Mouse (Mus musculus) limb, embryonic 13.5 days (tissue): ENCODE measurements at regions not wholly inside any gene's neighbourhood (a gene's known extent, or its start where the extent isn't known, plus 50 kb on each side); places are given as distances from the start of the nearest gene placed in this dataset.
"Not testable (repeated sequence)": the region's sequence is repeated elsewhere in the genome, so short reads cannot be mapped to it uniquely, and the experiment has no call there.

Experiments
- ATAC-seq: fragments of 200-750 bp; cut with Nextera tagmentation; 2 replicates; pipeline ENCODE4 v1.8.0; 2017; ENCODE audit warnings: low read depth, moderate number of reproducible peaks, moderate TSS enrichment; ENCODE audit not compliant: low FRiP score
- H3K27ac ChIP-seq: fragments of 300-500 bp; sonication (generic); 2 replicates; pipeline ENCODE4 v1.5.1; 2015; ENCODE audit warnings: inconsistent platforms, mild to moderate bottlenecking, moderate library complexity
- H3K27me3 ChIP-seq: fragments of 300-500 bp; sonication (generic); 2 replicates; pipeline ENCODE4 v1.6.1; 2015; ENCODE audit warnings: mild to moderate bottlenecking, inconsistent platforms
- H3K36me3 ChIP-seq: fragments of 300-500 bp; sonication (generic); 2 replicates; pipeline ENCODE4 v1.6.1; 2015; ENCODE audit warnings: inconsistent platforms, mild to moderate bottlenecking, moderate library complexity
- H3K4me1 ChIP-seq: fragments of 300-500 bp; sonication (generic); 2 replicates; pipeline ENCODE4 v1.6.1; 2015; ENCODE audit warnings: inconsistent platforms
- H3K4me2 ChIP-seq: fragments of 300-500 bp; sonication (generic); replicated peaks from 2 replicates; pipeline ENCODE4 v1.6.1; 2015; ENCODE audit warnings: inconsistent platforms, mild to moderate bottlenecking, moderate library complexity
- H3K4me3 ChIP-seq: fragments of 300-500 bp; sonication (generic); 2 replicates; pipeline ENCODE4 v1.5.1; 2015; ENCODE audit warnings: moderate library complexity, mild to moderate bottlenecking, inconsistent platforms
- H3K9ac ChIP-seq: fragments of 300-500 bp; sonication (generic); 2 replicates; pipeline ENCODE4 v1.6.1; 2015; ENCODE audit warnings: mild to moderate bottlenecking, inconsistent platforms
- H3K9me3 ChIP-seq: fragments of 300-500 bp; sonication (generic); 2 replicates; pipeline ENCODE4 v1.6.1; 2016; ENCODE audit warnings: inconsistent platforms
- WGBS: fragments of 180-500 bp; shearing (Covaris S2); methylation state at CpG from one replicate; pipeline ENCODE4 v1.1.7; 2015; 5-methylcytosine and 5-hydroxymethylcytosine counted together

GRCm38 (mm10) chr19:19945247-19945646 lies 445.5 kb downstream of the Anxa1 start:
- 79% methylated on average over 1 of the region's 1 CpGs for WGBS
- Histone ChIP-seq H3K27me3 (no peaks in the 10 kb centered on the region), H3K27ac (no peak overlapping the region), H3K4me3 (no peak overlapping the region), H3K9ac (no peak overlapping the region), H3K4me2 (no peak overlapping the region), H3K36me3 (no peaks in the 10 kb centered on the region), H3K4me1 (no peaks in the 10 kb centered on the region), H3K9me3 (no peaks in the 10 kb centered on the region)
- ATAC-seq = no peak

GRCm38 (mm10) chr19:19942697-19943096 lies 448.0 kb downstream of the Anxa1 start:
- no peaks in the 10 kb centered on the region for H3K36me3 ChIP-seq
- no peak overlapping the region for H3K4me3 ChIP-seq
- H3K27ac ChIP-seq = no peak overlapping the region
- 33% methylated on average over 3 of the region's 3 CpGs for WGBS
- no peak overlapping the region for H3K9ac ChIP-seq
- H3K27me3 ChIP-seq = no peaks in the 10 kb centered on the region
- H3K4me1 ChIP-seq = no peaks in the 10 kb centered on the region
- no peaks in the 10 kb centered on the region for H3K9me3 ChIP-seq
- H3K4me2 ChIP-seq = no peak overlapping the region
- ATAC-seq = no peak

GRCm38 (mm10) chr19:19921109-19921508 lies 469.6 kb downstream of the Anxa1 start:
- no peak overlapping the region for H3K9ac ChIP-seq
- H3K9me3 ChIP-seq = no peaks in the 10 kb centered on the region
- 80% methylated on average over 2 of the region's 2 CpGs for WGBS
- ATAC-seq = no peak
- H3K4me2 ChIP-seq = no peak overlapping the region
- H3K27me3 ChIP-seq = no peaks in the 10 kb centered on the region
- no peaks in the 10 kb centered on the region for H3K36me3 ChIP-seq
- no peak overlapping the region for H3K4me3 ChIP-seq
- H3K27ac ChIP-seq = no peak overlapping the region
- no peaks in the 10 kb centered on the region for H3K4me1 ChIP-seq

GRCm38 (mm10) chr19:19885933-19886710 lies 504.6 kb downstream of the Anxa1 start:
- Histone ChIP-seq H3K9me3 (no peaks in the 10 kb centered on the region), H3K9ac (no peak overlapping the region), H3K4me1 (no peaks in the 10 kb centered on the region), H3K4me2 (no peak overlapping the region), H3K4me3 (no peak overlapping the region), H3K27me3 (no peaks in the 10 kb centered on the region), H3K36me3 (no peaks in the 10 kb centered on the region), H3K27ac (no peak overlapping the region)
- ATAC-seq = no peak
- 85% methylated on average over 8 of the region's 8 CpGs for WGBS

- no peak overlapping the region for H3K4me2 ChIP-seq
- H3K4me1 ChIP-seq = no peaks in the 10 kb centered on the region
- ATAC-seq = no peak
- H3K9me3 ChIP-seq = no peaks in the 10 kb centered on the region
- H3K4me3 ChIP-seq = no peak overlapping the region
- H3K27me3 ChIP-seq = no peaks in the 10 kb centered on the region
- H3K27ac ChIP-seq = no peak overlapping the region
- no peaks in the 10 kb centered on the region for H3K36me3 ChIP-seq
- H3K9ac ChIP-seq = no peak overlapping the region
Measured at GRCm38 (mm10) chr19:19880895-19881294, 509.8 kb downstream of the Anxa1 start.

GRCm38 (mm10) chr19:19848152-19848551 lies 542.6 kb downstream of the Anxa1 start:
- Histone ChIP-seq H3K4me2 (no peak overlapping the region), H3K36me3 (no peaks in the 10 kb centered on the region), H3K9ac (no peak overlapping the region), H3K4me3 (no peak overlapping the region), H3K4me1 (no peaks in the 10 kb centered on the region), H3K27me3 (no peaks in the 10 kb centered on the region), H3K9me3 (no peaks in the 10 kb centered on the region), H3K27ac (no peak overlapping the region)
- 62% methylated on average over 4 of the region's 4 CpGs for WGBS
- no peak for ATAC-seq

- Histone ChIP-seq H3K4me2 (no peak overlapping the region), H3K36me3 (no peaks in the 10 kb centered on the region), H3K4me3 (no peak overlapping the region), H3K27ac (no peak overlapping the region), H3K9ac (no peak overlapping the region), H3K27me3 (no peaks in the 10 kb centered on the region), H3K4me1 (no peaks in the 10 kb centered on the region), H3K9me3 (no peaks in the 10 kb centered on the region)
- ATAC-seq = no peak
- 91% methylated on average over 1 of the region's 1 CpGs for WGBS
Measured at GRCm38 (mm10) chr19:19807992-19808391, 582.8 kb downstream of the Anxa1 start.

GRCm38 (mm10) chr19:19793835-19794234 lies 596.9 kb downstream of the Anxa1 start:
- no peaks in the 10 kb centered on the region for H3K27me3 ChIP-seq
- no peak overlapping the region for H3K4me2 ChIP-seq
- no peaks in the 10 kb centered on the region for H3K4me1 ChIP-seq
- H3K9ac ChIP-seq = no peak overlapping the region
- H3K36me3 ChIP-seq = no peaks in the 10 kb centered on the region
- ATAC-seq = no peak
- no peak overlapping the region for H3K4me3 ChIP-seq
- no peaks in the 10 kb centered on the region for H3K9me3 ChIP-seq
- H3K27ac ChIP-seq = no peak overlapping the region
- WGBS = 86% methylated on average over 2 of the region's 2 CpGs

- Histone ChIP-seq H3K4me2 (no peak overlapping the region), H3K36me3 (no peaks in the 10 kb centered on the region)
Measured at GRCm38 (mm10) chr19:19783507-19783906, 607.2 kb downstream of the Anxa1 start.

GRCm38 (mm10) chr19:19777891-19778290 lies 612.9 kb downstream of the Anxa1 start:
- Histone ChIP-seq H3K27me3 (no peaks in the 10 kb centered on the region), H3K4me2 (no peak overlapping the region), H3K27ac (no peak overlapping the region), H3K9me3 (no peaks in the 10 kb centered on the region), H3K4me3 (no peak overlapping the region), H3K4me1 (no peaks in the 10 kb centered on the region), H3K36me3 (no peaks in the 10 kb centered on the region), H3K9ac (no peak overlapping the region)
- no peak for ATAC-seq
- 30% methylated on average over 4 of the region's 4 CpGs for WGBS

More at GRCm38 (mm10) chr19:19783507-19783906, 607.2 kb downstream of the Anxa1 start:
- Histone ChIP-seq H3K9me3 (no peaks in the 10 kb centered on the region), H3K27ac (no peak overlapping the region), H3K4me3 (no peak overlapping the region), H3K4me1 (no peaks in the 10 kb centered on the region), H3K9ac (no peak overlapping the region), H3K27me3 (no peaks in the 10 kb centered on the region)
- peak; percentile 64 for ATAC-seq

GRCm38 (mm10) chr19:19770990-19771389 lies 619.8 kb downstream of the Anxa1 start:
- H3K36me3 ChIP-seq = no peaks in the 10 kb centered on the region

GRCm38 (mm10) chr19:19750069-19750599 lies 639.1 kb upstream of the Rorb start:
- not testable (repeated sequence) for H3K9ac ChIP-seq, H3K4me2 ChIP-seq, H3K9me3 ChIP-seq, H3K27me3 ChIP-seq, H3K4me3 ChIP-seq, H3K27ac ChIP-seq, H3K4me1 ChIP-seq, ATAC-seq, H3K36me3 ChIP-seq
- 87% methylated on average over 3 of the region's 3 CpGs for WGBS

More at GRCm38 (mm10) chr19:19770990-19771389, 619.8 kb downstream of the Anxa1 start:
- ATAC-seq = no peak
- no peaks in the 10 kb centered on the region for H3K27me3 ChIP-seq
- H3K9ac ChIP-seq = no peak overlapping the region
- H3K9me3 ChIP-seq = no peaks in the 10 kb centered on the region
- no peak overlapping the region for H3K27ac ChIP-seq
- 35% methylated on average over 1 of the region's 1 CpGs for WGBS
- H3K4me2 ChIP-seq = no peak overlapping the region
- no peaks in the 10 kb centered on the region for H3K4me1 ChIP-seq
- no peak overlapping the region for H3K4me3 ChIP-seq
